Mouse (Mus musculus) gonadal fat pad, adult 2 months (tissue): ENCODE results near the gene 4930404H24Rik. TPM values are rescaled to one million over a fixed set of nuclear protein-coding genes. Genes with fewer than 3 reads are reported as not detected.

Experiments used
- DNase-seq: peaks from one replicate; pipeline ENCODE4 v3.0.0-alpha.2; 2012; ENCODE audit warnings: low read depth
- polyA plus RNA-seq: library from polyadenylated mRNA; depleted of rRNA; stranded (reverse); fragments of >200 nt; gene quantifications from 2 replicates; pipeline ENCODE4 v1.2.3, GENCODE M21; 2012

4930404H24Rik gene
- polyA plus RNA-seq, 1 experiment: not detected

DNA sequence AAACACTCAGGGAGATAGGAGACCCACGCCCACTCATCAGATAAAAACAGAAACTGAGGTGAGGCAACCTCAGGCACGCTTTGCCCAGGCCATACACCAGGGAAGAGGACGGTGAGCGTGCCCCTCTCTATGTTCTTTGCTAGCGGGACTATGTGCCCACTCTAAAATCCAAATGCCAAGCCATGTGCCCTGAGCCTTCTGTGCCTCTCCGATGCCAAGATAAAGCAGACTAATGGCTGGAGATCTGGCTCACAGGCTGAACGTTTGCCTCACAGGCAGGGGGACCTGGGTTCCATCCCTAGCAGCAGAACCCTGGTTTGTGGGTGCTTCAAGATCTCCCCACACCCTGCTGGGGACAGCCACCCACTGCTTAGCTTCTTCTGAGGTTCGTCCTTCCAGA lies 17.5 kb downstream of the 4930404H24Rik start:
- no peak for DNase-seq

DNA sequence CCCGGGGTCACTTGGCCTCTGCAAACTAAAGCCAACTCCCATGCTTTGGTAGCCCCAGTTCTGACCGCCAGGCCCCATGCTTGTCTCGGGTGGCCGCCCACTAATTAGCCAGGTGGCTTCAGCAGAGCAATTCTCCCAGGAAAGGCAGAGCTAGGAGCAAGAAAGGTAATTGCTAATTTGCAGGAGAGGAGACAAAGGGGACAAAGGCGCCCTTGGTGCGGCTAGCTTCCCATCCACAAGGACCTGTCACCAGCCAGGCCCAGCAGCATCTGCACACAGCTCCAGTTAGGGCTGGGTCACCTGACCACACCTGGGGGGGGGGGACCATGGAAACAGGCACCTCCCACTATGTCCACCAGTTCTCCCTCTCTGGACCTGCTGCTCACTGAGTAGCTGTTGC lies 19.0 kb downstream of the 4930404H24Rik start:
- no peak for DNase-seq

- DNase-seq: no peak
Measured at GRCm38 (mm10) chr2:153512416-153513323, 20.1 kb downstream of the 4930404H24Rik start.

- DNase-seq: no peak
Measured at GRCm38 (mm10) chr2:153513983-153514382, 21.4 kb downstream of the 4930404H24Rik start.

- DNase-seq: no peak
Measured at GRCm38 (mm10) chr2:153514497-153515380, 22.1 kb downstream of the 4930404H24Rik start.

GRCm38 (mm10) chr2:153515582-153515981 lies 23.0 kb downstream of the 4930404H24Rik start:
- no peak for DNase-seq

DNA sequence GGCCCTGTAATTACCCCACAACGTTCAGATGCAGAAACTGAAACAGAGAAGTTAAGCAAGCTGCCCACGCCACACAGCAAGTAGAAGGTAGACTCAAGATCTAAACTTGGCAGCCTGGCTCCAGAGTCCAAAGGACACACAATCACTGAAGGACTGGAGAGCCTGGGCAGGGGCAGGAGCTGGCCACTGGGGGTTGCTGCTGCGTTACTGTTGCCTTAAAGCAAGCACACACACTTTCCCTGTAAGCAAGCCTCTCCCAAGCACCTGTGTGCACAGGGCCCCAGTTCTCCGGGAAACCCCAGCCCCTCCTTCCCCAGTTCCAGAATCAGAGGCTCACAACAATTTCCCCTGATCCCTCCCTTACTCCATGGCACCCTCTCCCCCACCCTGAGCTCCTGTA lies 24.4 kb downstream of the 4930404H24Rik start:
- DNase-seq: no peak

DNA sequence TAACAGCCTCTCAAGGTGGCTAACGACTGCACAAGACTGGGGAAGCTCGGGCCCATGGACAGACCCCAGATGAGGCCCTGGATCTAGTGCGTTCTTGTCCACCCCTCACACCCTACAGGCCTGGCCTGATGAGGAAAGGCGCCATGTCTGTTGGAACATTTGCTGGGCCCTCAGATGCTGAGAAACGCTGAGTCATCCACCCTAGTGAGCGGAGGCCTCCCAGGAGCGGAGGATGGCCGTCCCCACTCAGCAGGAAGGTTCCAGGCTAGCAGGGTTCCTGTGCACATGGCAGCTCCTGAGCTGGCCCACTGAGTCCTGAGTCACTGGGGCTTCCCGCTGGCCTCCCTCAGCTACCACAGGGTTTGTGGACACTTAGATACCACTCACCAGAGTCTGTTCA lies 27.5 kb downstream of the 4930404H24Rik start:
- no peak for DNase-seq

DNA sequence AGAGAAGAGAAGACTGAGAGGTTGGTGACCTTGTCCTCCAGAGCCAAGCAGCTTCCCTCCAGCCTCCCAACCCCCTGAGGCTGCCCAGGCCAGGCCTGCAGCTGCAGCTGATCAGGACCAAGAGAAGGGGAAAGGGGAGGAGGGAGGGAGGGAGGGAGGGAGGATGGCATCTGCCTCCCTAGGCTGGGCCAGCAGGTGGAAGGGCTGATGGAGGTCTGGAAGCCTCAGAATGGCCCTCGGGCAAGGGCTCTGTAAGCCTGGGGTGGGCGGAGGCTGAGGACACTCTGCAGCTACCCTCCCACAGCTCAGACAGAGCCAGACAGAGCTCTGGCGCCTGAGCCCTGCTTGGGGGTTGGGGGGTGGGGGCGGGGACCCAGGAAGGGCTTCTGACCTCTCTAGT lies 29.7 kb downstream of the 4930404H24Rik start:
- no peak for DNase-seq

DNA sequence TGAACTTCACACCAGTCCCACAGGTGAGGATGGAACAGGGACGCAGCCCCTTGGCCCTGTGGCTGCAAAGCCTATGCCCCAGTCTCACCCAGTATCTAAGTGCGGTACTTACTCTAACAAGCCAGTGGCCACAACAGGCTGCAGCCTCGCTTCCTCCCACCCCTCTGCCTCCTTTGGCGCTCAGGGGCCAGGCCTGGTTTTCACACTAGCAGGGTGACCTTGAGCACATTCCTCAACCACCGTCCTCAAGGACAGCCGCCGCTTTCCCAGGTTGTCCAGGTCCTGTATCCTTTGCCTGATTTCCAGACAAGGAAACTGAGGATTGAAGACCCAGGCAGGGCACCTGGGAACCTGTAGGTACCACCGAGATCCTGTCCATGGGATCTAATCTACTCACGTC lies 30.6 kb downstream of the 4930404H24Rik start:
- DNase-seq: no peak

- no peak for DNase-seq
Measured at GRCm38 (mm10) chr2:153523656-153524055, 31.1 kb downstream of the 4930404H24Rik start.

DNA sequence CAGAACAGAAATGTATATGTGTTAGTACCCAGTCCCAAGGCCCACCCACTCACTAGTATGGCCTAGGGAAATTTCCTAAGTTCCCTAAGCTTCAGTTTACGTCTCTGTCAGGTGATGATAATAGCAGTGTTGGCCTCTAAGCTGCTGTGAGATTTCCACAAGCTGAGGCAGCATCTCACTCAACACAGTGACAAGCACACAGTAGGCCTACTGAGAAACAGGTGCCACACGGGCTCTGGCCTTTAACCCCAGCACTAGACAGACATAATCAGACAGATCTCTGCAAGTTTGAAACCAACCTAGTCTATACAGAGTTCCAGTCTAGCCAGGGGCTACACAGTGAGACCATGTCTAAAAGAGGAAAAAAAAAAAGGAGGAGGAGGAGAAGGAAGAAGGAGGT lies 32.1 kb downstream of the 4930404H24Rik start:
- no peak for DNase-seq

- no peak for DNase-seq
Measured at GRCm38 (mm10) chr2:153525906-153526311, 33.3 kb downstream of the 4930404H24Rik start.

DNA sequence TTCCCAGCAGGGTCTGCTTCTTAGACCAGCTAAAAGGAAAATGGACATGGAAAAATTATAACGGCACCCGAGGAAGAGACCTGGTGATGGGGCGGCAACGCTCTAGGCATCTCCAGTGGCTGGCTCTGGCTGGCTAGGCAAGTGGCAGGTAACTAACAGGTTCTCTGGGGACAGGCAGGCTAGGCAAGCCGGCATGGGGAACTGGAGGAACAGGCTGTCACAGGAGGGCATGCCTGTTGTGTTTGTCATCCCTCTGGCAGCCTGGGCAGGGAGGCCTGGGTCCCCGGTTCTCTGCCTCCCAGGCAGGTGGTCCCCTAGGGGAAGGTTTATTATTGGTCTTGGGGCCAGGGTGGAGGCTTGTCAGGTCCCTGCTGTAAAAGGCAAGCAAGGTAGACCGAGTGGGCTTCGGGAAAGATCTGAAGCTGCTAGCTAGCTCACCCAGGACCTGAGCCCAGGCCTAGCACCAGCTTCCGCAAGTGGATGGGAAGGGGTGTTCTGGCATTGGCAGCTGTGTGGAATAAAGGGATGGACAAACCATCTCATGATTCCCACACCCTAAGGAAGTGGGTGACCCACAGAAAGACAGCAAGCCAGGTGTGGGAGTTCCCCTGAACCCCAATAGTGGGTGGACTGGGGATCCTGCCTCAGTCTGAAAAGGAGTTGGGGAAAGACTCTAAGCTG lies 34.4 kb downstream of the 4930404H24Rik start:
- DNase-seq: no peak

DNA sequence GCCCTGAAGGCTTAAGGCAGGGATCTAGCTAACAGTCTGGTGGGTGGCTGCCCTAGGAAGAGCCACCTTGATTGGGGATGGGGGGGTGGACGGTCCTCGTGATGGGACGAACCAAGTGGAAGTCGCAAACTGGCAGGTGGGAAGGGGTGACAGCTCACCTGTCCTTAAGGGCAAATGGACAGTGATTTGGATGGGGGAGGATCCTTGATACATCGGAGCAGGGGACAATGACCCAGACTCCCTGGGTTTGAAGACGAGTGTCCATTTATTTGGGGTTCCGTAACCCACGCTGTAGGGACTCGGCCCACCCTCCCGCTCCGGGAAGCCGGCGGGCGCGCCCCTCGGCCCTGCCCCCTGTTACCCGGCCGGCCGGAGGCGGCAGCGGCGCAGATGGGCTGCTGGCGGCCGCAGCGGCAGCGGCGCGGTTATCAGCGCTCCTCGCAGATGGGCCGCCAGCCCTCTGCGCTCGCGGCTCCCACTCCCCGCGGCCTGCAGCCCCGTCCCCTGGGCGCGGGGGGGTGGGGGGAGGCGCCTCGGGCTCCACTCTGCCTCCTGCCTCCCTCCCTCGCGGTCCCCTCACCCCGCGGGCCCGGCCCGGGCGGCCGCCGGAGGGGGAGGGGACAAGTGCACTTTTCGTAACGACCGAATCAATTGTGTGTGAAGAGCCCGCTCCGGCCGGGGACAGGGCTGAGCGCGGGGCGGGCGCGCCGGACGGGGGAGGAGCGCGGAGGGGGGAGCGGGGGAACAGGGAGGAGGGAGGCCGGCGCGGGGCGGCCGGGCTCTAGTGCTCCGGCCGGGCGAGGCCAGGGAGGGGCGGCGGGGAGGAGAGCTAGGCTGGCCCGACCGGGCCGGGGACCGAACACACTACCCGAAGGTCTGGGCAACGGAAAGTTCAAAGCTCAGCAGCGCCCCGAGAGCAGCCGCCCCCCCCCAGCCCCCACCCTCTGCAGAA lies 35.3 kb downstream of the 4930404H24Rik start:
- no peak for DNase-seq

DNA sequence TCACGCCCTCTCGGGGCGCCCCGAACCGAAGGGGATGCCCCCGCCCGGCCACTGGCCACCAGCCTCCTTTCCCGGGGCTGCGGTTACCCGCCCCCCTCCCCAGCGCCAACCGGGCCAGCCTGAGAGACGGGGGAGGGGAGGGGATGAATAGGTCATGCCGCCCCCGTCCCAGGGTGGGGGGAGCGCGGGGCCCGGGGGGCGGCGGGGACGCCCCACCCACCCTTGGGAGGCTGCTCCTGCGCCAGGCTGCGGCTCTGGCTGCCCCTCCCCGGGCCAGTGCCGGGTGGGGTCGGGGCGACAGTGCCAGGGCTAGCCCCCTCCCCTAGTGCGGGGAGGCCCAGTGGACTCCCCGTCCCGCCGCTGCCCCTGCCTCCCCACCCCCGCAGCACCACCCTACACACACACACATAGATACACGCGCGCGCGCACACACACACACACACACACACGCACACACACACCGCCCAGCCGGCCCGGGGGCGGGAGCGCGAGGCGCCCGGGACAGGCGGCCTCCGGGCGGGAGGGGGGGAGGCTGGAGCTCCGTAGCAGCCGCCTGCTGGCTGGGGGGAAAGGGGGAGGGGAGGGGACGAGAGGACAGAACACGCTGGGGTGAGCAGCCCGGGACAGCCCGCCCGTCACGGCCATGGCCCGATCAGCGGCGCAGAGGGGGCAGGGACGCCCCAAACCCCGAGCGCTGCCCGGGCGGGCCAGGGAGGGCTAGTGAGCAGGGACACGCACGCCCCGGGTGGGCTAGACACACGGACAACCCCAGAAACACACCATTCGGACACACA lies 36.2 kb downstream of the 4930404H24Rik start:
- DNase-seq: no peak

DNA sequence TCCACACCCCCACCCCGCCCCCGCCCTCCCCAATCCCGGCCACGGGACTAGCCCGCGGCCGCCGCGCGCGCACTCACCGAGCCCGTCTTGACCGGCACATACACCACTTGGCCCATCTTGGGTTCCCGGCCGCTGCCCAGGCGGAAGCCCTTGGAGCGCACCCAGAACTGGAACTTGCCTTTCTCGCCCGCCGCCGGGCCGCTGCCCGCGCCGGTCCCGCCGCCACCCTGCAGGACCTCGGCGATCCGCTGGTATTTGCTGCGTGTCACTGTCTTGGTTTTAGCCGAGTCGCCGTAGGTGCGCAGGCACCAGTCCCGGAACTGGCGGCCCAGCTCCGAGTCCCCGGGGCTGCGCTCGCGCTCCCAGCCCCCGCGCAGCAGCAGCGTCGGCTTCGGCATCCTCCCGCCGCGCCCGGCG lies 36.8 kb downstream of the 4930404H24Rik start:
- DNase-seq: no peak

DNA sequence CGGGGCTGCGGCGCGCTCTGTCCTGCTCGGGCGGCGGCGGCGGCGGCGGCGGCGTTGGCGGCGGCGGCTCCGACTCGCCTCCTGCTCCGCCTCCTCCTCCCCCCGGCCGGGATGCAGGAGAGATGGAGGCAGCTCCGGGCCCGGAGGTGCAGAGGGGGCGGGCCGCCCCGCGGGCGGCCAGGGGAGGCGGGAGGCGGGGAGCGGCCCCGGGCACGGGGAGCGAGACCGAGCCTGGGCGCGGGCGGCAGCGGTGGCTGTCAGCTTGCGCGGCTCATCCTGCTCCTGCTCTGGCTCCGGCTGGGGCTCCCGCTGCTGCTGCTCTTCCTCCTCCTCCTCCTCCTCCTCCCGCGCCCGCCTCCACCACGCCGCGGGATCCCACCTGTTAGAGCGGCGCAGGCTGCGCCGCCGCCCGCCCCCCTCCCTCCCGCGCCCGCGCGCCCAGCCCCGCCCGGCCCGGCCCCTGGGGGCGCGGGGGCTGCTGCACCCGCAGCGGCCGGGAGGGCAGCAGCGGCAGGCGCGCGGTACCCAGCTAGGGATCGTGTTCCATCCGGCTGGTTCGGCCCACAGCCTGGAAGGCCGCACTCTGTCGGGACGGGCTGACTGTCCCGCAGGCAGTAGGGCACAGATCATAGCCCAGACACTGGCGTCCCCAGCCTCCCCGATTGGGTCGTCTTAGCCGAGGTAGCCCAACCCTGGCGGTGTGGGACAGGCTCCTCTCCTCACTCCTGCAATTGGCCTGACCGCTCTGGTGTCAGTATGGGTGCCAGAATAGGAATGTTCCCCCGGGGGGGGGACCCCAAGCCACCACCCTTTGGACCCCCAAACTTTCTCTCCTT lies 37.6 kb downstream of the 4930404H24Rik start, which contains the start of gene Nol4l:
Gene Nol4l, minus strand, starts transcription at position 41 of the 836 bp plus-strand sequence.
- DNase-seq: no peak

GRCm38 (mm10) chr2:153530948-153531347 lies 38.4 kb downstream of the 4930404H24Rik start:
- no peak for DNase-seq
